Comparison of ENCODE assay signal across 14 mouse cellular contexts in genomic region chr8:94953624-94954367, GRCm38 (mm10). TPM values are rescaled to one million over a fixed set of nuclear protein-coding genes. Genes with fewer than 3 reads are reported as not detected.
A peak's percentile ranks its signal among the peaks of the same experiment; 100 is the strongest.
DNase-seq lines count a peak whose midpoint lies in the region; ATAC-seq and TF ChIP-seq lines count a peak whose summit lies in the region.
"Had no signal": no experiment of that assay in that cellular context is flagged by ENCODE, and none has a peak within 500 bp of the region (broad histone marks: within the 10 kb centered on the region; RNA-seq: fewer than 3 reads in every experiment).

No protein-coding gene starts in this region.

- no peaks in the 10 kb centered on the region for H3K27me3 ChIP-seq in heart, embryonic 13.5 days (replicated peaks)
- no peaks in the 10 kb centered on the region for H3K27me3 ChIP-seq in liver, embryonic 14.5 days (ENCODE audit: control insufficient read depth, insufficient read depth, low read length)
- no peaks in the 10 kb centered on the region for H3K27me3 ChIP-seq in stomach, embryonic 16.5 days (ENCODE audit: control insufficient read depth, insufficient read depth, low read length)
- no peaks in the 10 kb centered on the region for H3K27me3 ChIP-seq in hindbrain, embryonic 11.5 days (ENCODE audit: control insufficient read depth, insufficient read depth, low read length)
- H3K27me3 ChIP-seq: limb, embryonic 12.5 days; neural tube, embryonic 13.5 days had no signal

- peak; percentile 18; the same call in 1 of the 2 replicates for TF ChIP-seq CTCF in liver, embryonic 14.5 days (IDR thresholded peaks at IDR 0.05; ENCODE audit: low read depth)

- peaks cover 25% of the 10 kb centered on the region for H3K4me1 ChIP-seq in heart, embryonic 13.5 days
- H3K4me1 ChIP-seq in liver, embryonic 14.5 days (replicated peaks; ENCODE audit: control insufficient read depth in 2 of 2, insufficient read depth in 2 of 2, low read length in 1 of 2): peaks cover 21 to 23% of the 10 kb centered on the region in 2 experiments
- H3K4me1 ChIP-seq in stomach, embryonic 16.5 days (ENCODE audit: control insufficient read depth, insufficient read depth, low read length): peaks cover 13% of the 10 kb centered on the region
- no peaks in the 10 kb centered on the region for H3K4me1 ChIP-seq in hindbrain, embryonic 11.5 days (replicated peaks; ENCODE audit: control insufficient read depth, insufficient read depth, low read length)
- H3K4me1 ChIP-seq: limb, embryonic 12.5 days; midbrain, embryonic 12.5 days had no signal

- peak overlapping the region; percentile 2; the same call in 1 of the 2 replicates for H3K9ac ChIP-seq in heart, embryonic 13.5 days
- H3K9ac ChIP-seq in liver, embryonic 14.5 days (replicated peaks): no peak overlapping the region
- no peak overlapping the region for H3K9ac ChIP-seq in stomach, embryonic 16.5 days (ENCODE audit: low read length)
- no peak overlapping the region for H3K9ac ChIP-seq in hindbrain, embryonic 11.5 days (ENCODE audit: low read depth, low read length)
- H3K9ac ChIP-seq: limb, embryonic 12.5 days; midbrain, embryonic 12.5 days; neural tube, embryonic 13.5 days had no signal

- no peak for ATAC-seq in heart, embryonic 13.5 days (ENCODE audit: extremely low read depth, insufficient number of reproducible peaks, low FRiP score, low TSS enrichment)
- ATAC-seq in liver, embryonic 14.5 days (ENCODE audit: insufficient read depth): no peak; the same call in 1 of the 2 replicates
- no peak for ATAC-seq in stomach, embryonic 16.5 days (ENCODE audit: insufficient read depth, low FRiP score)
- no peak for ATAC-seq in hindbrain, embryonic 11.5 days (ENCODE audit: low FRiP score)

- H3K36me3 ChIP-seq in heart, embryonic 13.5 days: no peaks in the 10 kb centered on the region
- no peaks in the 10 kb centered on the region for H3K36me3 ChIP-seq in liver, embryonic 14.5 days (replicated peaks; ENCODE audit: control insufficient read depth, insufficient read depth, low read depth)
- H3K36me3 ChIP-seq in stomach, embryonic 16.5 days (ENCODE audit: control insufficient read depth, insufficient read depth, low read length): no peaks in the 10 kb centered on the region
- no peaks in the 10 kb centered on the region for H3K36me3 ChIP-seq in hindbrain, embryonic 11.5 days (ENCODE audit: control insufficient read depth, insufficient read depth, low read length)
- H3K36me3 ChIP-seq: limb, embryonic 12.5 days; midbrain, embryonic 12.5 days; neural tube, embryonic 13.5 days had no signal

- no peaks in the 10 kb centered on the region for H3K9me3 ChIP-seq in heart, embryonic 13.5 days
- no peaks in the 10 kb centered on the region for H3K9me3 ChIP-seq in liver, embryonic 14.5 days (ENCODE audit: control insufficient read depth, low read length)
- no peaks in the 10 kb centered on the region for H3K9me3 ChIP-seq in stomach, embryonic 16.5 days (replicated peaks; ENCODE audit: control insufficient read depth, low read length)
- no peaks in the 10 kb centered on the region for H3K9me3 ChIP-seq in hindbrain, embryonic 11.5 days (ENCODE audit: control insufficient read depth, low read length)
- H3K9me3 ChIP-seq: limb, embryonic 12.5 days; midbrain, embryonic 12.5 days; neural tube, embryonic 13.5 days had no signal

- 60% methylated on average over 7 of the region's 7 CpGs for WGBS in heart, embryonic 13.5 days
- 39% methylated on average over 7 of the region's 7 CpGs for WGBS in liver, embryonic 14.5 days (ENCODE audit: insufficient replicate concordance)
- WGBS in stomach, embryonic 16.5 days: 60% methylated on average over 7 of the region's 7 CpGs
- WGBS in hindbrain, embryonic 11.5 days: 72% methylated on average over 7 of the region's 7 CpGs

- H3K27ac ChIP-seq in heart, embryonic 13.5 days (replicated peaks): peak overlapping the region; percentile 75
- H3K27ac ChIP-seq in liver, embryonic 14.5 days: no peak overlapping the region
- H3K27ac ChIP-seq in stomach, embryonic 16.5 days (ENCODE audit: low read length): peak overlapping the region; percentile 91
- no peak overlapping the region for H3K27ac ChIP-seq in hindbrain, embryonic 11.5 days (ENCODE audit: low read depth, low read length)
- H3K27ac ChIP-seq: limb, embryonic 12.5 days; midbrain, embryonic 12.5 days; neural tube, embryonic 13.5 days had no signal

- H3K4me2 ChIP-seq in heart, embryonic 13.5 days: no peak overlapping the region
- H3K4me2 ChIP-seq in liver, embryonic 14.5 days (ENCODE audit: low read depth): no peak overlapping the region
- H3K4me2 ChIP-seq in stomach, embryonic 16.5 days (ENCODE audit: low read depth, low read length): no peak overlapping the region
- H3K4me2 ChIP-seq in hindbrain, embryonic 11.5 days (replicated peaks; ENCODE audit: low read depth, low read length): no peak overlapping the region
- H3K4me2 ChIP-seq: limb, embryonic 12.5 days; midbrain, embryonic 12.5 days; neural tube, embryonic 13.5 days had no signal

- TF ChIP-seq EP300 in liver, embryonic 14.5 days (IDR thresholded peaks at IDR 0.05; ENCODE audit: low read depth): no peak

- intact Hi-C loops in heart, postnatal 25 days (cut with DNase I): no loop called here

- no peak overlapping the region for H3K4me3 ChIP-seq in heart, embryonic 13.5 days
- H3K4me3 ChIP-seq in liver, embryonic 14.5 days (ENCODE audit: insufficient read depth in 1 of 2, low read depth in 2 of 2, low read length in 2 of 2): no peak overlapping the region
- no peak overlapping the region for H3K4me3 ChIP-seq in stomach, embryonic 16.5 days (replicated peaks; ENCODE audit: low read length)
- no peak overlapping the region for H3K4me3 ChIP-seq in hindbrain, embryonic 11.5 days (ENCODE audit: low read depth, low read length)
- H3K4me3 ChIP-seq: limb, embryonic 12.5 days; midbrain, embryonic 12.5 days; neural tube, embryonic 13.5 days had no signal

- DNase-seq in heart, postnatal 25 days (ENCODE audit: low spot score): no peak
- peak; percentile 35 for DNase-seq in thymus, postnatal 0 days (ENCODE audit: low spot score)
- DNase-seq in thymus, postnatal 36 days: no peak
- no peak for DNase-seq in liver, embryonic 14.5 days (ENCODE audit: low read depth in 3 of 3, low spot score in 3 of 3)
- no peak for DNase-seq in spleen, adult 12 weeks (ENCODE audit: low spot score)
- DNase-seq in hindbrain, embryonic 11.5 days (ENCODE audit: low spot score): no peak
- DNase-seq: right cerebral cortex, adult 18-20 months had no signal

RNA-seq across cellular contexts. Expression of gene Adgrg1, which starts 20.8 kb away (rescaled TPM):
- 4.4 and 4.7 TPM in 2 replicates for polyA plus RNA-seq in heart, embryonic 13.5 days (2015; fragmentation: Nextera tagmentation; extraction: Ambion mirVana)
- 10 to 100 TPM; 38.6 to 48.7 TPM for total RNA-seq in heart, postnatal 25 days (2021)
- polyA plus RNA-seq in thymus, postnatal 0 days (2015; fragmentation: Nextera tagmentation; extraction: Ambion mirVana): 37.8 and 43.2 TPM in 2 replicates
- 46.8 and 55.8 TPM in 2 replicates for polyA plus RNA-seq in liver, embryonic 14.5 days (2012; rRNA removed)
- 41.1 and 59.5 TPM in 2 replicates for polyA plus RNA-seq in liver, embryonic 14.5 days (2014; fragmentation: Nextera tagmentation; extraction: Ambion mirVana)
- 51.1 and 65.2 TPM in 2 replicates for polyA plus RNA-seq in stomach, embryonic 16.5 days (2015; fragmentation: Nextera tagmentation; extraction: Ambion mirVana)
- 138 and 160 TPM in 2 replicates for polyA plus RNA-seq in hindbrain, embryonic 11.5 days (2014; fragmentation: Nextera tagmentation; extraction: Ambion mirVana)

RNA-seq across cellular contexts. Expression of gene Adgrg5, which starts 30.3 kb away (rescaled TPM):
- polyA plus RNA-seq in heart, embryonic 13.5 days (2015; fragmentation: Nextera tagmentation; extraction: Ambion mirVana): 0.18 and 0.32 TPM in 2 replicates
- total RNA-seq in heart, postnatal 25 days (2021): under 1 TPM; 0.29 to 0.34 TPM
- polyA plus RNA-seq in thymus, postnatal 0 days (2015; fragmentation: Nextera tagmentation; extraction: Ambion mirVana): 5.4 and 5.5 TPM in 2 replicates
- polyA plus RNA-seq in liver, embryonic 14.5 days (2012; rRNA removed): 0.45 and 0.54 TPM in 2 replicates
- 0.14 and 0.67 TPM in 2 replicates for polyA plus RNA-seq in liver, embryonic 14.5 days (2014; fragmentation: Nextera tagmentation; extraction: Ambion mirVana)
- 0.44 and 0.45 TPM in 2 replicates for polyA plus RNA-seq in stomach, embryonic 16.5 days (2015; fragmentation: Nextera tagmentation; extraction: Ambion mirVana)
- polyA plus RNA-seq in hindbrain, embryonic 11.5 days (2014; fragmentation: Nextera tagmentation; extraction: Ambion mirVana): 0.14 TPM in 2 replicates
- total RNA-seq: gastrocnemius, adult 18-20 months had no signal
- polyA plus RNA-seq: embryonic facial prominence, embryonic 11.5 days; limb, embryonic 12.5 days had no signal

RNA-seq across cellular contexts. Expression of gene Ccdc102a, which starts 35.9 kb away (rescaled TPM):
- polyA plus RNA-seq in heart, embryonic 13.5 days (2015; fragmentation: Nextera tagmentation; extraction: Ambion mirVana): 18.2 and 18.7 TPM in 2 replicates
- 1 to 10 TPM; 6.3 to 7.2 TPM for total RNA-seq in heart, postnatal 25 days (2021)
- 7.8 and 9.4 TPM in 2 replicates for polyA plus RNA-seq in thymus, postnatal 0 days (2015; fragmentation: Nextera tagmentation; extraction: Ambion mirVana)
- 2.2 and 2.6 TPM in 2 replicates for polyA plus RNA-seq in liver, embryonic 14.5 days (2012; rRNA removed)
- 2.7 and 2.8 TPM in 2 replicates for polyA plus RNA-seq in liver, embryonic 14.5 days (2014; fragmentation: Nextera tagmentation; extraction: Ambion mirVana)
- 10.9 and 14.8 TPM in 2 replicates for polyA plus RNA-seq in stomach, embryonic 16.5 days (2015; fragmentation: Nextera tagmentation; extraction: Ambion mirVana)
- 18.5 and 19.2 TPM in 2 replicates for polyA plus RNA-seq in hindbrain, embryonic 11.5 days (2014; fragmentation: Nextera tagmentation; extraction: Ambion mirVana)

Comparison
In these comparisons a context has a peak if more than half of its experiments do, and no peak if none do; other contexts are left out.
1. H3K27ac ChIP-seq: peak in heart, embryonic 13.5 days (single experiment) and stomach, embryonic 16.5 days (single experiment); none in liver, embryonic 14.5 days (single experiment) and hindbrain, embryonic 11.5 days (single experiment).